Mouse (Mus musculus) c-Kit-positive CD71-negative TER-119-negative erythroid progenitor cells, embryonic 14.5 days (primary cell): ENCODE measurements around the gene Htr1a.

Source experiments
- DNase-seq: peaks from one replicate; pipeline ENCODE4 v3.0.0-alpha.2; 2013; ENCODE audit warnings: low read depth

Gene Htr1a

DNA sequence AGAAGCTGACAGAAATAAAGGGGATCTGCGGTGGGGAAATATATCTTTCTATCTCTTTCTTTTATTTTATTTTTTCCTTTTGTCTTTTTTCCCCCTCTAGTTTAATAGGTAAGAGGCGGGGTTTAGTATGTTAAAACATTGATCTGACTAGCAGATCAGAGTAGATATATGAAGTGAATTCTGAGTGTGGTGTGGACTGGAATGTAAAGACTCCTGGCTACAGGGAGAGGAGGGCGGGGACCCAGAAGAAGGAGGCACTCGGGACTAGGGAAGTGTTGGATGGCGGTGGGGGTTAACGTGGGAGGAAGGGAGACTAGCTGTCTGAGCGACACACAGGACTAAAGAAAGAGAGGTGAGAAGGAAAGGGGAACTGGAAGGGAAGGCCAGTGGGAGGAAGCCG is at the start of gene Htr1a:
Gene Htr1a (plus strand): TSS at position 301 of the 400 bp plus-strand sequence.
- DNase-seq = no peak

DNA sequence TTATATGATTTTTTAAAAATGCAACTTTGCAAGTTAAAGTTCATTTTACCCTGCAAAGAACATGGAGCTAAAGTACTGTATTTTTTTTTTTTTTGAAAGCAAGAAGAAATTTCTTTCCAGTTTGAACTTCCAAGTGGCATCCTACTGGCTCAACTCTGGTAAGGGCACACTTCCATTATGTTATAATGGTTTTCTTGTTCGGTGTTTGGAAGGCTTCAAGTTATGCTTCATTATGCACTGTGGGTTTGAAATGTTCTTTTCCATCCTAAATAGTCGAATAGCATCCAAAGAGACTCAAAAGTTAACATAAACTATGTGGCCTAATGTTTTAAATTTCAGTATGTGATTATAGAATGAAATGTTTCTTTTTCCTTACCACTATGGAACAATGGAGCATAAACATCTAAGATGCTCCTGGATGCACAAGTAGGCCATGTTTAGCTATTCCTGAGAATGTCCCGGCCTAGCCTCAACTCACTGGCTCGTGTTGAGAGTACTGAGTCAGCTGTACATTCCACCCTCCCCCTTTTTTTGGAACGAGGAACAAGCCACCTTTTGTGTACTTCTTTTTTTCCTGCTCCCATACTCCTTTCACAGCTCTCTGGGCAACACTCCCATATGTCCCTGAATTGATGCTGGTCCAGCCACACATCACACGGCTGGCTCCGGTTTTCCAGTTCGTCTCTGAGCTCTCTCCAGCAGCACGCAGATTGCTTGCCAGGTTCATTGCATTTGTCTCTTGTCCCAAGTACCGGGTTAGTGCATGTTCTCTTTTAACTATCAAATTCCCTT is 31.7 kb upstream of the Htr1a start:
- DNase-seq = no peak

DNA sequence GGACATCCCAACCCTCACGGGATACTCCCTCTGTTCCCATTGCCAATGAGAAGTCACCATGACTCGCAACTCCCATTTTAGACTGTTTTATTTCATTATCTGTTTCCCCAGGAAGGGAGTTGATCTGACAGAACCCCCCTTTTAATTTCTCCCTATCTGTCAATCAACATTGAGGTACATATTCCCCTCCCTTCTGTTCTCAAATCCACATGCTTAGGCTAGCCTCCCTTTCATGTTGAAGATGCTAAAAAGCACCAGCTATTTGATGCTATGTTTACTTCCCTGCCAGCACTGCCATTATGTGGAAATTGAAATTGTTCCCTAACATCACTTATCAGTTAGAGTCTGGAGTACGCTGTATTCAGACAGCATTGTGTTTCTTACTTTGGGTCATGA is 31.1 kb upstream of the Htr1a start:
- DNase-seq = no peak

DNA sequence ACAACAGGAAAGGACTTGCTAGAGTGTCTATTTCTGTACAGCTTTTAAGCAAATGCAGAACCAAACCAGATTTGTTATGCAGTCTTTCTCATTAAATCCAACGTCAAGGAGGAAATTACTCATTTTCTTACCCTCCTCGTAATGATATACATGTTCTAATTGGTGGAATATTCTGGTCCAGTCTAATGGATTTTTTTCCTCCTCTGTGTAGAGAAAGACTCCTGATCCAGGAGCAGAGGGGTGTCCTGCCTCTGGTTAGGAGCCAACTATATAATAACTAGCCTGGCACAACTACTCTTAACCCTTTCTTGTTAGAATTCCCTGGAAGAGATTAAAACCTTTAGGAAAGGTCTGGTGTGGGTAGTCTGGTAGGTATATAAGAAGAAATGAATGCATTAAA is 10.3 kb upstream of the Htr1a start:
- no peak for DNase-seq

DNA sequence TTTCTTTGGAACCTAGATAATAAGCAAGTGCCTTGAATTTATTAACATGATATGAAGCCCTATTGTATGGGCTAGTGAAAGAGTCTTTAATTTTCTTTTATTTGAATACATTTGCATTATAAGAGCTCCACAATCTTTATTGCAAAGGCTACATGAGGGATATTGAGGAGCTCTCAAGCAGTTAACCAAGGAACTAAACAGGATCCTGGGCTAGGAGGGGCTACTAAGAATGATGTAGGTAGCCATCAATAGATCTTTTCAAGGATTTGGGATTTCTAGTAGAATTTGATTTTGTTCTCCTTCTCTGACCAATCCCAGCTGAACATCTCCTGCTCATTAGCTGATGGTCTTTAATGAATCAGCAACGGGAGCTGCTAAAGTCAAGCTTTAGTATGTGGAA is 9.8 kb upstream of the Htr1a start:
- DNase-seq = no peak

DNA sequence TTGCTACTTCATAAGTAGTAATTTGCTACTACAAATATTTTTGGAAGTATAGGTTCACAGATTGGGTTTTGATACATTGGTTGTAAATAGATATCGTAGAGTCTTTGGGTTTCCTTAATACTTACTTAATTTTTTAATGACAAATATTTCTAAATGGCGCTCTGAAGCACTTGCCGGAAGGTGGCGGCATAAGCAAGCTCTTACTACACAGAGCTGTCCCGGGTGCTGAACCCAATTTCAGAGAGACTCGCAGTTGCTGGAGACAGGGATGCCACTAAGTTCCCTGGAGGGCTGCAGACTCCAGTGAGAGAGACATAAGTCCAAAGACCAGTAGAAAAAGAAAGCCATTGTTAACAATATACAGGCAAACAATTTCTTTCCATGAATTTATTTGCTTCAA is 863 bp upstream of the Htr1a start:
- DNase-seq = peak; percentile 43

DNA sequence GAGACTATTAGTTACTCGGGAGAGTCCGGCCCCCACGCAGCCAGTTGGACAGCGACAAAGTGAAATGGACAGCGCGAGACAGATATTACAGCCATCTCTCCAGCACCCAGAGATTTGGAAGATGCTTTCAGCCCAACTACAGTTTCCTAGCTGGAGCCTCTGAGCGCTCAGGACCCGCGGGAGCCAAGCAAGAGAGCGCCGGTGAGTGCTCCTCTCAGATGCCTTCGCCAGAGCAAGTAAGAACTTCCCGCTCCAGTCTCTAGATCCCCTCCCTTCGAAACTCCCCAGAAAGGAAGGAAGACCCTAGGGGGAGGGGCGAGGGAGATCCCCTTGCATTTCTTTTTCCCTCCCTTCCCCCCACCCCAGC is 415 bp downstream of the Htr1a start:
- no peak for DNase-seq

DNA sequence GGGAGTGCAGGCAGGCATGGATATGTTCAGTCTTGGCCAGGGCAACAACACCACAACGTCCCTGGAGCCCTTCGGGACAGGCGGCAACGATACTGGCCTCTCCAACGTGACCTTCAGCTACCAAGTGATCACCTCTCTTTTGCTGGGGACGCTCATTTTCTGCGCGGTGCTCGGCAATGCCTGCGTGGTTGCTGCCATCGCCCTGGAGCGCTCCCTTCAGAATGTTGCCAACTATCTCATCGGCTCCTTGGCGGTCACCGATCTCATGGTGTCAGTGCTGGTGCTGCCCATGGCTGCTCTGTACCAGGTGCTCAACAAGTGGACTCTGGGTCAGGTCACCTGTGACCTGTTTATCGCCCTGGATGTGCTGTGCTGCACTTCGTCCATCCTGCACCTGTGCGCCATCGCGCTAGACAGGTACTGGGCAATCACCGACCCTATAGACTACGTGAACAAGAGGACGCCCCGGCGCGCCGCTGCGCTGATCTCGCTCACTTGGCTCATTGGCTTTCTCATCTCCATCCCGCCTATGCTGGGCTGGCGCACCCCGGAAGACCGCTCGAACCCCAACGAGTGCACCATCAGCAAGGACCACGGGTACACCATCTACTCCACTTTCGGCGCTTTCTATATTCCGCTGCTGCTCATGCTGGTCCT is 927 bp downstream of the Htr1a start:
- no peak for DNase-seq

DNA sequence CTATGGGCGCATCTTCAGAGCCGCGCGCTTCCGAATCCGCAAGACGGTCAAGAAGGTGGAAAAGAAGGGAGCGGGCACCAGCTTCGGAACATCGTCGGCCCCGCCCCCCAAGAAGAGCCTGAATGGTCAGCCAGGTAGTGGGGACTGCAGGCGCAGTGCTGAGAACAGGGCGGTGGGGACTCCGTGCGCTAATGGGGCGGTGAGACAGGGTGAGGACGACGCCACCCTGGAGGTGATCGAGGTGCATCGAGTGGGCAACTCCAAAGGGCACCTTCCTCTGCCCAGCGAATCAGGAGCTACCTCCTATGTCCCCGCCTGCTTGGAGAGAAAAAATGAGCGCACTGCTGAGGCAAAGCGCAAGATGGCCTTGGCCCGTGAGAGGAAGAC is 1.4 kb downstream of the Htr1a start:
- no peak for DNase-seq

DNA sequence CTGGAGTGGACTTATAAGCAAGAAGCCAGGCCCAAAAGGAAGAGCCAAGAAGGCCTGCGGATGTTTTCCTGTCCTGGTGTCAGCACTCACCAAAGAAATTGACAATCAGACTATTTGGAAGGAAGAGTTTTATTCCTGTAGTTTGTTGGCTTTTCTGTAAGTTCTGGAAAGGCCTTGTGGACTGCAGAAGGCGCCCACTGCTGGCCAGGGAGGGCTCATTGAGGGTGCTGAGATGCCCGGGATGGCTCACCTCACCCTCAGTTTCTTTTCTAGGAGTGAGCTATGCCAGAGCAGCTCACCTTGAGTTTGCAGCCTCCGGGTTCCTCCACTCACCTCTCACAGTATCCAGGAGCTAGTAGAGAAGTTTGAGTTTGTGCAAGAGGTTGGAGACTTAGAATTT is 2.8 kb downstream of the Htr1a start:
- DNase-seq = no peak

DNA sequence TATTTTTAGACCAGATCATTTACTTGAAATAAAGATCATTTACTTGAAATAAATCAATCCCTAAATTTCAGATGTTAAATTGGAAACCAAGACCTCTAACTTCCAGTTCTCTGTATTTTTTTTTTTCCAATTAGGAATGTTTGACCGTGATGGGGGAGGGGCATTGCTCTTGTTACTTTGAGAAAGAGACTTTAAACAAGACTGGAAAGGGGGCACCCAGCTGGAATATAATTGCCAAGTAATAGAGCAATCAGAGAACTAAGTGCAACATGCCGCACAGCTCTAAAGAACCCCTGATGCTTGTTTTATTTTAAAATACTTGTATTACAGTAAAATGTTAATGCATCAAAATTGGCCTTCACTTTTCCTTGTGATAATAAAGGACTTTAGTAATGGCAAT is 4.3 kb downstream of the Htr1a start:
- no peak for DNase-seq

DNA sequence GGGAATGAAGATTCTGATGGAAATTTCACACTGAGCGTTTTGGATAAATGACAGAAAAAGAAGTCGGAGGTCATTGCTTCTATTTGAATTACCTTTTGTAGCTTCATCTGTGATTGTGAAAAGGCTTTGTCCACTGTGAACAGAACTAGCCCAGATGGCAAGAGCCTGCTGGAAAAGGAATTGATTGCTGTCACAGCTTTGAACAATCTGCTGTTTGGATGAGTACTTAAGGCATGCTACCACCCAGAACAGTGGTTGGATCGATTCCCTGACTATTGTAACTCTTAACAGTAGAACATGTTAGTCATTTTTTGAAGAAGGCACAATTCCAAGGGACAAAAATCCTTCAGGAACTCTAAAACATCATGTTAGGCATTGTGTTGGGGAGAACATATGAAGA is 8.1 kb downstream of the Htr1a start:
- DNase-seq = no peak
